Mouse (Mus musculus) kidney, embryonic 15.5 days (tissue): Measurements from ENCODE around the gene Atp9a. TPM values are rescaled to one million over a fixed set of nuclear protein-coding genes. Genes with fewer than 3 reads are reported as not detected.

ENCODE experiments used
- ATAC-seq: fragments of 200-750 bp; cut with Nextera tagmentation; replicated peaks from 2 replicates; pipeline ENCODE4 v1.8.0; 2017; ENCODE audit warnings: moderate TSS enrichment; ENCODE audit not compliant: low FRiP score
- H3K27ac ChIP-seq: fragments of 300-500 bp; sonication (generic); 2 replicates; pipeline ENCODE4 v1.5.1; 2015; ENCODE audit warnings: mild to moderate bottlenecking, inconsistent platforms
- H3K27me3 ChIP-seq: fragments of 300-500 bp; sonication (generic); 2 replicates; pipeline ENCODE4 v1.6.1; 2015; ENCODE audit warnings: inconsistent platforms
- H3K36me3 ChIP-seq: fragments of 300-500 bp; sonication (generic); 2 replicates; pipeline ENCODE4 v1.6.1; 2015; ENCODE audit warnings: inconsistent platforms
- H3K4me1 ChIP-seq: fragments of 300-500 bp; sonication (generic); 2 replicates; pipeline ENCODE4 v1.6.1; 2015; ENCODE audit warnings: inconsistent platforms
- H3K4me2 ChIP-seq: fragments of 300-500 bp; sonication (generic); 2 replicates; pipeline ENCODE4 v1.6.1; 2015; ENCODE audit warnings: moderate library complexity, mild to moderate bottlenecking, inconsistent platforms
- H3K4me3 ChIP-seq: fragments of 300-500 bp; sonication (generic); replicated peaks from 2 replicates; pipeline ENCODE4 v1.5.1; 2015; ENCODE audit warnings: mild to moderate bottlenecking, inconsistent platforms
- H3K9ac ChIP-seq: fragments of 300-500 bp; sonication (generic); 2 replicates; pipeline ENCODE4 v1.6.1; 2015; ENCODE audit warnings: mild to moderate bottlenecking, inconsistent platforms
- H3K9me3 ChIP-seq: fragments of 300-500 bp; sonication (generic); replicated peaks from 2 replicates; pipeline ENCODE4 v1.6.1; 2016; ENCODE audit warnings: inconsistent platforms
- WGBS: fragments of 180-500 bp; shearing (Covaris S2); methylation state at CpG from one replicate; pipeline ENCODE4 v1.1.7; 2015; ENCODE audit warnings: mixed read lengths; 5-methylcytosine and 5-hydroxymethylcytosine counted together
- microRNA-seq: library from miRNA; unstranded; fragments of <30 nt; microRNA quantifications from one replicate; pipeline ENCODE4, GENCODE M21; 2016
- polyA plus RNA-seq: library from polyadenylated mRNA; unstranded; fragments of >200 nt; fragmentation: Nextera tagmentation; extraction: Ambion mirVana; gene quantifications from 2 replicates; pipeline ENCODE4 v1.2.1, GENCODE M21; 2015

The Atp9a gene
- polyA plus RNA-seq, 1 experiment from 2014 or later, result 10.7 TPM

- no peak overlapping the region for H3K27ac ChIP-seq
- ATAC-seq, result peak; percentile 80
These were observed 152.0 kb downstream of the Atp9a start for GRCm38 (mm10) chr2:168590168-168590551.

GRCm38 (mm10) chr2:168589368-168590167, 152.6 kb downstream of the Atp9a start:
- Histone ChIP-seq H3K4me3 (peak overlapping the region; percentile 58), H3K36me3 (no peaks in the 10 kb centered on the region), H3K9ac (peak overlapping the region; percentile 58), H3K9me3 (no peaks in the 10 kb centered on the region), H3K27me3 (peaks cover 37% of the 10 kb centered on the region), H3K27ac (no peak overlapping the region), H3K4me2 (peak overlapping the region; percentile 85), H3K4me1 (peaks cover 44% of the 10 kb centered on the region)
- ATAC-seq, result peak; percentile 61
- 5% methylated on average over 21 of the region's 21 CpGs for WGBS

More at GRCm38 (mm10) chr2:168590168-168590551, 152.0 kb downstream of the Atp9a start:
- peaks cover 42% of the 10 kb centered on the region for H3K4me1 ChIP-seq
- H3K4me3 ChIP-seq, result peak overlapping the region; percentile 58
- no peaks in the 10 kb centered on the region for H3K36me3 ChIP-seq
- H3K27me3 ChIP-seq, result peaks cover 37% of the 10 kb centered on the region
- H3K9ac ChIP-seq, result peak overlapping the region; percentile 58
- H3K9me3 ChIP-seq, result no peaks in the 10 kb centered on the region
- H3K4me2 ChIP-seq, result peak overlapping the region; percentile 85
- 1% methylated on average over 33 of the region's 38 CpGs for WGBS

- H3K4me2 ChIP-seq, result peak overlapping the region; percentile 85
- WGBS, result 46% methylated on average over 11 of the region's 11 CpGs
- H3K4me3 ChIP-seq, result peak overlapping the region; percentile 58
- peaks cover 52% of the 10 kb centered on the region for H3K4me1 ChIP-seq
- 0 out of 2 replicates have a peak overlapping the region, but pooled peaks have one; percentile 27 for H3K9ac ChIP-seq
- H3K9me3 ChIP-seq, result no peaks in the 10 kb centered on the region
- ATAC-seq, result no peak
- peaks cover 37% of the 10 kb centered on the region for H3K27me3 ChIP-seq
- H3K27ac ChIP-seq, result no peak overlapping the region
- H3K36me3 ChIP-seq, result no peaks in the 10 kb centered on the region
These were observed 153.4 kb downstream of the Atp9a start for GRCm38 (mm10) chr2:168588591-168589367.

- Histone ChIP-seq H3K9ac (no peak overlapping the region), H3K27me3 (peaks cover 35% of the 10 kb centered on the region), H3K36me3 (no peaks in the 10 kb centered on the region), H3K9me3 (no peaks in the 10 kb centered on the region), H3K4me3 (no peak overlapping the region), H3K27ac (no peak overlapping the region), H3K4me1 (peaks cover 61% of the 10 kb centered on the region), H3K4me2 (no peak overlapping the region)
- no peak for ATAC-seq
- 77% methylated on average over 8 of the region's 8 CpGs for WGBS
These were observed 155.1 kb downstream of the Atp9a start for GRCm38 (mm10) chr2:168587159-168587558.

- Histone ChIP-seq H3K4me2 (no peak overlapping the region), H3K4me1 (peaks cover 66% of the 10 kb centered on the region), H3K9ac (no peak overlapping the region), H3K9me3 (no peaks in the 10 kb centered on the region), H3K27me3 (peaks cover 28% of the 10 kb centered on the region), H3K36me3 (no peaks in the 10 kb centered on the region), H3K27ac (0 out of 2 replicates have a peak overlapping the region, but pooled peaks have one; percentile 56), H3K4me3 (no peak overlapping the region)
- 82% methylated on average over 12 of the region's 12 CpGs for WGBS
- no peak for ATAC-seq
These were observed 155.7 kb downstream of the Atp9a start for GRCm38 (mm10) chr2:168586512-168586911.

- WGBS, result 78% methylated on average over 6 of the region's 6 CpGs
These were observed 157.4 kb downstream of the Atp9a start for GRCm38 (mm10) chr2:168584857-168585256.

More at GRCm38 (mm10) chr2:168584857-168585256, 157.4 kb downstream of the Atp9a start:
- H3K4me2 ChIP-seq, result no peak overlapping the region
- peaks cover 68% of the 10 kb centered on the region for H3K4me1 ChIP-seq
- H3K9ac ChIP-seq, result no peak overlapping the region
- no peaks in the 10 kb centered on the region for H3K9me3 ChIP-seq
- no peak for ATAC-seq
- H3K36me3 ChIP-seq, result no peaks in the 10 kb centered on the region
- H3K27ac ChIP-seq, result no peak overlapping the region
- H3K27me3 ChIP-seq, result peaks cover 12% of the 10 kb centered on the region
- no peak overlapping the region for H3K4me3 ChIP-seq

Small RNA genes within 50 kb of the gene (microRNA-seq; reads per million reads assigned to microRNA genes)
- not detected for gene Mir7004

Other genes starting within 250 kb of the Atp9a start
- 2.5 and 2.6 TPM in 2 replicates for gene Nfatc2, start 140.8 kb downstream of the Atp9a start, polyA plus RNA-seq
- 0.09 and 0.35 TPM in 2 replicates for gene Sall4, start 25.5 kb upstream of the Atp9a start, polyA plus RNA-seq
- 26.4 and 27.8 TPM in 2 replicates for gene Zfp64, start 213.2 kb upstream of the Atp9a start, polyA plus RNA-seq